Mouse (Mus musculus) ES-Bruce4 (cell line): ENCODE measurements at regions not wholly inside any gene's neighbourhood (a gene's known extent, or its start where the extent isn't known, plus 50 kb on each side); places are given as distances from the start of the nearest gene placed in this dataset.

Experiments
- CTCF ChIP-seq: IDR thresholded peaks from one replicate; pipeline ENCODE4 v1.8.1; 2011; ENCODE audit warnings: low read depth, low read length
- POLR2A ChIP-seq: IDR thresholded peaks from one replicate; pipeline ENCODE4 v1.8.1; 2011; ENCODE audit warnings: low read length; ENCODE audit not compliant: insufficient read depth

DNA sequence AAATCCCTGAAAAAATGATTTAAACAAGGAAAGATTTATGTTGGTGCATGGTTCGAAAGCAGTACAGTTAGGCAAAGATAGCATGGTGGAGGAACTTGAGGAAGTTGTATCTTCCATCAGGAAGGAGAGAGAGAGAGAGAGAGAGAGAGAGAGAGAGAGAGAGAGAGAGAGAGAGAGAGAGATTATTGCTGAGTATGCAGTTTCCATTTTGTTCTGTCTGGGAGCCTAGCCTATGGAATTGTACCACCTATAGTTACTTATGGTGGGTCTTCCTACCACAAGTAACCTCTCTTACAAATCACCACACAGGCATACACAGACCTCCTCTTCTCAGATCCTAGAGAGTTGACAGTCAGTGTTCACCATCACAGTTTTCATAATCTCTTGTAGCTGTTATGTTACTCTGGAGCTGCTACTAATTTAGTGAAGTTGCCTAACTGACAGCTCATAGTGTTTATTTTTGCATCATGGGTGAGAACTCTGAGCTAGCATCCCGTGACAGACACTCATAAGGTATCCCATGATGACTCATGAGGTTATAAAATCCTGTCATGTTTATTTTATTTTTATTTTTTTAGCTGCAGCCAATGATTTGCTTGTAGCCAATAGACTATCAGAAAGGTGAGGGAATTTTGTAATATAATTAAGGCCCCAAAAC, 132.2 kb upstream of the Rasgrp1 start:
- TF ChIP-seq POLR2A (no peak), CTCF (no peak)
